Mouse (Mus musculus): Measurements from ENCODE around the gene Zfp157.
"Not testable (repeated sequence)": the region's sequence is repeated elsewhere in the genome, so short reads cannot be mapped to it uniquely, and the experiment has no call there.

Zfp157 gene

DNA sequence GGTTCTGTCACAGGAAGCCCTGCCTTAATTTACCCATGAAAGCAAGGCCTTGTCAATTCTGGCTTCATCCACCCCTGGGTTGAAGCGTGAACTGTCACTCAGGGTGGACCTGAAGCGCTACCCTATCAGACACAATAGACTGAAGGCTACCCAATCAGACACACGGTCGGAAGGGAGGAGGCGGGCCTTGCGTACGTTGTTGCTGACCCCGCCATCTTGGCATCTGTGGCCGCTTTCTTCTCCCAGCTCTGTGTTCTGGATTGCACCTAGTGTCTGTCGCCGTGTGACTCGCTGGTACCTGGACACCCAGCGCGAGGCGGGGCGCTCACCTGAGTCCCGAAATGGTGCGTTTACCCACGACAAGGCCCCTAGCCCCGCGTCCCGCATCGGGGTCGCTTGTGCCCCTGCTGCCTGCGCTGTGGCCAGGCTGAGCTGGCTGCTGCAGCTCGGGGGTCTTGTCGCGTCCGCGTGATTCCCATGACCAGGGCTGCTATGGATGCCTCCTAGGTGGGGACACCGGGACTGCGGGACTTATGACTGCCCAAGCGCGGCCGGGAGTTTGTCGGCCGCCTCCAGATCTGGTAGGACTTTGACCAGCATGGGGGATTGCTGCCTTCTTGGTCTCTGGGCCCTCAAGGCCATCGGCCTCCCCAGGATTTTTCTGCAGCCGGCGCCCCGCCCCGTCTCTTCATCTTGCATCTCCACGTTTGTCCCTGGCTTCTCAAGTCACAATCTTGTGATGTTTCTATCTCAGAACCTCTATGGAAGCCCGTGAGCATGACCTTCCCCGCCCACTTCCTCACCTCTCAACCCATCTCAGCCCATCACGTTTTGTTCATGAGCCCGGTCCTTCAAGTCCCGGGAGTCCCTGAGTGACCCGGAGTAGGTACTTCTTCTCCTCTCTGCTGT lies at the start of gene Zfp157:
Gene Zfp157 (plus strand): TSS at position 183 of the 909 bp plus-strand sequence.
- DNase-seq (ENCODE audit: low spot score), result peak; percentile 65

DNA sequence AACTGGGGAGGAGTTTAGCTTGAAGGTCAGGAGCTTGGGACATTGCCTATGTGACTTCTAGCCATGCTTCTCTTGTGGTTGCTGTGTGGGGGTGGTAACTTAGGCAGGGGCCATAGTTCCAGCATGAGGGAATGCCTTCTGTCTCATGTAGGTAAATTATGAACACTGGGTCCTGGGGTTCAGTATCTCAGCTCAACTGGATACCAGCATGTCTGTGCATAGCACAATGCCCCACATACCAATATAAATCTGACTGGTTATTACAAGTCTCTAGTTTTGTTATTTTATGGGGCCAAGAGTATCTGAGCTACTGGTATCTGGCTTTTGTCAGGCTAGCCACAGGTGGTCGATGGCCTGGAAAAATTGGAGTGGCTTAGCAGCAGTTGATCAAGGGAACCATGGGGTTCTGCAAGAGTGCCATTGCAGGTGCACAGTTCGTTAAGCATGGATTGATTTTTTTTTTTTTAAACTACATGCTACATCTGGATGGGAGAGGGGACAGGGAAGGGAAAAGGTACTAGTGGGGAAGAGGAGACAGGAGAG lies 43.4 kb upstream of the Zfp157 start:
- no peak for DNase-seq (ENCODE audit: low spot score)

DNA sequence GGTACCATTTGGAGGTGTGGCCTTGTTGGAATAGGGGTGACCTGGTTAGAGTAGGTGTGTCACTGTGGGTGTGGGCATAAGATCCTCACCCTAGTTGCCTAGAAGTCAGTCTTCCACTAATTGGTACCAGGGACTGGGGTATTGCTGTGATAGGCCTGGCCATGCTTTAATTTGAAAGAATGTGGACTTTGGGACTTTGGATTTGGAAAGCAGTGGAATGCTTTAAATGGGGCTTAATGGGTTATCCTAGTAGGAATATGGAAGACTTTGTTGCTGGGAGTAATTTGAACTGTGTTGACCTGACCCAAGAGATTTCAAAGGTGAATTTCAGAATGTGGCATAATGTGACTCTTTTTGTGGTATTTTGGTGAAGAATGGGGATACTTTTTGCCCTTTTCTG lies 40.8 kb upstream of the Zfp157 start:
- DNase-seq (ENCODE audit: low spot score), result not testable (repeated sequence)

DNA sequence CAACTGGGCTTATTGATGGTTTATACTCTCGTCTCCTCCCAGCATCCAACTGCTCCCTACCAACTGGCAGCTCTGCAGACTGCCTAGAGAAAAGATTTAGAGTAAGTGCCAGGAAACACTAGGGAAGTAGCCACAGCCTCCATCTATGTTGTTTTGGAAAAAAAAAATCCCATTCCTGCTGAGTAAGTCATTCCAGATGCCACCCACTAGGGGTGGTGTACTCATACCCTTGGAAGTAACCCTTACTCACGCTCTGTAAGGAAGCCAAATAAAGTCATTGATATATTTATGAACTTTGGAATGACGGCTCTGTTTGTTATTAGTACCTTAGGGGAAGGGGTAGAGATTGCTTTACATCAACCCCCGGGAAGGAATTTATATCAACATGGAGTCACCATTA lies 17.1 kb downstream of the Zfp157 start:
- DNase-seq (ENCODE audit: low spot score), result no peak

- no peak for DNase-seq (ENCODE audit: low spot score)
Observed at GRCm38 (mm10) chr5:138459107-138459506, 17.8 kb downstream of the Zfp157 start.

- peak; percentile 26 for DNase-seq (ENCODE audit: low spot score)
Observed at GRCm38 (mm10) chr5:138473601-138474000, 32.3 kb downstream of the Zfp157 start.

GRCm38 (mm10) chr5:138504548-138504947 lies 63.3 kb downstream of the Zfp157 start:
- DNase-seq (ENCODE audit: low spot score), result not testable (repeated sequence)
